Mouse (Mus musculus) c-Kit-positive CD71-positive TER-119-positive erythroid progenitor cells, embryonic 14.5 days (primary cell): Measurements from ENCODE around the gene Arhgap20.

Source experiments
- DNase-seq: peaks from one replicate; pipeline ENCODE4 v3.0.0-alpha.2; 2013; ENCODE audit warnings: low spot score

The Arhgap20 gene

GRCm38 (mm10) chr9:51764921-51765416 is at the start of gene Arhgap20:
Gene Arhgap20 (plus strand): TSS chr9:51765337.
- DNase-seq = peak; percentile 28

DNA sequence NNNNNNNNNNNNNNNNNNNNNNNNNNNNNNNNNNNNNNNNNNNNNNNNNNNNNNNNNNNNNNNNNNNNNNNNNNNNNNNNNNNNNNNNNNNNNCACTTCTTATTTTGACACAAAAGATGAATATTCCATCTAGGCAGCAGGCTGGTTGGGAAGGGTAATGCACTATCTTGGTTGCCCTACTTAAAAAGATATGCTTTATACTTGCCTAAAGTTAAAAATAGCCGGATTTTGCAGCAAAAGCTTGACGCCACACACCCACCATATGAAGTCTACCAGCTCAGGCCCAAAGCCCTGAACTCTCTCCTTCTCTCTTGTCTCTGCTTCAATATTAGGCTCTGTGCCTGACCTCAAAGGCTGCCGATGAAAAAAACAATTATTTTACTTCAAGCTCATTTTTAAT is 46.3 kb upstream of the Arhgap20 start:
- no peak for DNase-seq

- DNase-seq = no peak
Observed at GRCm38 (mm10) chr9:51727960-51728359, 37.2 kb upstream of the Arhgap20 start.

DNA sequence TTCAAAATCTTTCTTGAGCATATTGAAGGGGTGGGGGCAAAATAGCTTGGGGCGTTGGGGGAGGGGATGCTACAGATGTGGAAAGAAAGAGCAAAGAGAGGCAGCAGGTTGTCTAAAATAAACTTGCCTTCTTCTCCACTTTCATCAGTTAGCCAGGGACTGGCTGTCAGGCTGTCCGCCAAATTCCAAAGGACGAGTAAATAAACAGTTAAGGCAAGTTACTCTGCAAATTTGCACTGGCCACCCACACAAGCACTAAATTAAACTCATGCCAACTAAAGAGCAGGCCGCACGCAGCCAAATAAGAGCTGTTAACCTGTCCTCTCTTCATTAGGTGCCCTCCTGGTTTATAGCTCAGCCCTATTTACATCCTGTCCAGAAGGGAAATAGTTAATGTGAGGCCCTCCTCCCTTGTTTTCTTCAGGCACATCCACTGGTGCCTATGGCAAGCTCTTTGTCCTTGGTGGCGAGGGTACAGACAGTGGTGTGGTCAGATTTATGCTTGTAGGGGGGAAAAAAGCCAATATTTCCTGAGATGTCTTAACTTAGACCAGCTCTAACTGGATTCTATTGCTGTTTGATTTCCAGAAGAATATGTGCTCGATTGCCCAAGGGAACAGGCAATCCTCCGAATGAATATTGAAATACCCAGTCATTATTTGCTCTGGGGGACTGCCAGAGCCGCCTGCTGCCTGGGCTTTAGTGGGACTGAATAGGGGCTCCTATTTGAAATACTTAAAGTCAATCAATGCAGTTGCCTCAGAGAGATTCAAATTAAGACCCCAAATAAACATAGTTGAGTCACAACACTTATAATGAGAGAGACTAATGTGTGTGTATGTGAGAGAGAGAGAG is 29.7 kb upstream of the Arhgap20 start:
- no peak for DNase-seq

DNA sequence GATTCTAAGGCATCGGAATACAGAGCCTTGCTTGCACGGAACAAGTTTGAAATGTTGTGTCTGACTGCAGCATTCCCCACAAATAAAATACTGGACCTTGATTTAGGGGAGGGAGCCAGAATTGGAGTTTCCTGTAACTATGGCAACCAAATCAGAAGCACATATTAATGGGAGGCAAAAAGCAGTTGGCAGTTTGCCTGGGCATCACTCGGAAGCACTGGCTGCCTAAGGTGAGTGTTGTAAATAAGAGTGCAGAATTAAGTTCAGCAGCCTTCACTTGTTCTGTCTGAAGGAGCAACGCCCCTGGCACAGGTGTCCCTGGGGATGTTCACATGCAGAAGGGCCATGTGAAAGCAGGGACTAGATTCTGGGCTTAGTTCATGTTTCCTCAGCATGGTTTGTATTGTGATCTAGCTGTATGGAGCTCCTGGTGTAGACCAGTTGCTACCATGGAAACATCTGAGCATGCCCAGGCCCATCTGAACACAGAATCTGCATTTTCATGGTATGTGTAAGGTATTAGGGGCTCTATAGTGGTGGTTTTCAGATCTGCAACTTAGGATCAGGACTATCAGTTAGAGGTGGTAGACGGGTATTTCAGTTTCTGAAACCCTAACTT is 28.3 kb upstream of the Arhgap20 start:
- no peak for DNase-seq

DNA sequence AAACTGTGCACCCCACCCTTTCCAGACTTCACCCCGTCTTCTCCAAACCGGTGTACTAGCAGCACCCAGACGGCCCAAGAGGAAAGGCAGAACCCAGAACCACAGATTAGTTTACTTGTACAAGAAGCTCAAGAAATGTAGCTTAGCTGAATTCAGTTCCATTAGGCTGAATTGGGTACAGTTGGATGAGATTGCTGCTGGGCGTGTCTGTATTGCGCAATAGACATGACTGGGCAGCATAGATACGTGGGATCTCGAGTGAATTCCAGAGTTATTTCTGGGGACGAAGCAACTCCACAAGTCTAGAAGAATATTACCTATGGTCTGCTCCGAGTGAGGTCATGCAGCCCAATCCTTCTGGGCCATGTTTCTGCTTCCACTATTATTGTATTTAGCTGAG is 26.8 kb upstream of the Arhgap20 start:
- no peak for DNase-seq

- no peak for DNase-seq
Observed at GRCm38 (mm10) chr9:51739826-51740225, 25.3 kb upstream of the Arhgap20 start.

GRCm38 (mm10) chr9:51750144-51750543 is 15.0 kb upstream of the Arhgap20 start:
- DNase-seq = no peak

DNA sequence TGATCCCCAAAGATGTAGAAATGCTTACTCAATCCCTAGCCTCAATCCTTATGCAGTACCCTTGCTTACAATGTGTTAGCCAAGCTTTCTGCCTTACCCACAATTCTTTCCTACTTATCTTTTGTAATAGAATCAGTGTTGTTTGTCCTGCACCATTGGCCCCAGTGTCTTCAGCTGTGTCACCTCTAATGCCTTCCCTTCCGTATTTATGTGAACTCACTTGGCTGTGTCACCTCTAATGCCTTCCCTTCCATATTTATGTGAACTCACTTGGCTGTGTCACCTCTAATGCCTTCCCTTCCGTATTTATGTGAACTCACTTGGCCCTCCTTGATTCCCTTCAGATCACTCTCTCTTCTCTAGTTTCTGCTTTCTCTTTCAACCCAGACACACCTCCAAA is 4.1 kb upstream of the Arhgap20 start:
- DNase-seq = no peak

- no peak for DNase-seq
Observed at GRCm38 (mm10) chr9:51764041-51764875, 879 bp upstream of the Arhgap20 start.

DNA sequence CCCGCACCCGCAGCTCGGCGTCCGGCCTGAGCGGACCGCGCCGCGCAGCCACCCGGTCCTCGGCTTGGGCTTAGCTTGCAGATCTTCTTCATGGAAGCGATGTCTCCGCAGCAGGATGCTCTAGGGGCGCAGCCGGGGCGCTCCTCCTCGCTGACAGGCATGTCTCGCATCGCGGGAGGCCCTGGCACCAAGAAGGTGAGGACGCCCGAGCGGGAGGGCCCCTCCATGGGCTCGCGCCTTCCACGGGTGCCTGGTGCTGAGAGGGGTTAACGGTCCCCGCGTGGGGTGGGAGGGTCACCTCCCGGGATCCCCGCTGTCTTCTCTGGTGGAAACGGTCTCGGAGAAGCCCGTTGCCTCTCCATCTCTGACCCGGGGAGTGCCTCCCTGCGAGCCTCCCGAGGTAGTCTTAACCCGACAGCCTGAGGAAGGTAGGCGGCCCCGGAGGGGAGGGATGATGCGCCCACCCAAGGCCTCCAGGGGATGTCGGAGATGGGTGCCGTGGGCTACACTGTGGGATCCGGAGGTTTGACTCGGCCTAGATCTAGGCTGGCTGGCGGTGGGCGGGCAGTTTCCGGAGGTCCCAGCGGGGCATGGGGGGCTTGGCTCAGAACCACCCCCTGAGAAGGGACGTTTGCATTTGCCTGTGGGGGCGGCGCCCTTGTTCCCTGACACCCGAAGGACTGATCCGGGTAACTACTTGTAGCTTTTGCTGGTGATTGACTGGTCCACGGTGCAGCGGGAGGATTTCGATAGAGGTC is 459 bp downstream of the Arhgap20 start:
- DNase-seq = no peak

DNA sequence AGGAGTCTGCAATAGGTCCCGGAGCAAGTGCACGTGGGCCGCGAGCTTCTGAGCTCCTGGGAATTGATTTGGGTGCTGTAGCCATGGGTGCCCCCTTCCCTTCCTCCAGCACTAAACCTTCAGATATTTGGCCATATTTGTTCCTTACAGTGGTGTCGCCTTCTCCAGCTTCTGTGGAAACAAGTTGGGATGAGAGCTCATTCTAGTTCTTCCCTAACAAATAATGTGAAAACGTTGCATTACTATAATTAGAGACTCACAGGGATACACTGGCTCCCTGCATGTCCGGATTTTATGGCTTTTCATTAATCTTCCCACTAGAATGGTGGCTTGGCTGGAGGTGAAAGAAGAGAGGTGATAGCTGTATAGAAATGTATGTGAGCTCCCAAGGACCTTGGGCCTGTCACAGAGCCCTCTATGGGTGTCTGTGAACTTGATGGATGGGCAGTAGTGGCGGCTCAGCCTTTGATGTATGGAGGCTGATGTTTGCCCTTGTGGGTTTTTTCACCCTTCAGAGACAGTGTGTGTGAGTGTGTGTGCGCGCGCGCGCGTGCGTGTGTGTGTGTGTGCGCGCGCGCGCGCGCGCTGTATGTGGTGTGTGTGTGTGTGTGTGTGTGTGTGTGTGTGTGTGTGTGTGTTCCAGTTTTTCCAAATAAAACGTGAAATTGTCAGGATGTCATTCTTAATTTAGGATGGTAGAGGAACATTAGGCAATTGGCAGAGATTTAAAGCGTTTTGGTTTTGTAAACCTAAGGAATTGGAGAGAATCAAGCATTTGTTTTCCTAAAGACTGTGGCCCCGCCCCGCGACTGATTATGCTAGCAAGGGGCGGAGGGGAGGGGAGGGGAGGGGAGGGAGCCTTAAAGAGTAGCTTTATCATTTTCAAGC is 1.3 kb downstream of the Arhgap20 start:
- DNase-seq = no peak

DNA sequence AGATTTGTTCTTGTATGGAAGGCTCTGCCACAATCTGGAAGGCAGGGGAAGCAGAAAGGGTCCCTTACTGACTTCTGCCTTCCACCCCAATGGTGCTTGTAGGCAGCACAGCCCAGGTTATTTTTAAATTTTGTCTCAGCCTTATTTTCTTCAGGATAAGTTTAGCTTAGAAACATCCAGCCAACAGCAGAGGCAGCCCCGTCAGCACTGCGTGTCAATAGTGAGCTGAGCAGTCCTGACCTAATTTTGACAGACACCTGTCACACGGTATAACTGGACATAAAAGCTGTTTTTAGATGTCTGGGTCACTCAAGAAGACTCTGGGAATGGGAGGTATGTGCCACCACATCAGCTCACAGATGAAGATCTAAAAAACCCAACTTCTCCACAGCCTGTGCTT is 9.1 kb downstream of the Arhgap20 start:
- no peak for DNase-seq

GRCm38 (mm10) chr9:51776459-51776858 is 11.3 kb downstream of the Arhgap20 start:
- no peak for DNase-seq

GRCm38 (mm10) chr9:51777180-51777579 is 12.0 kb downstream of the Arhgap20 start:
- DNase-seq = no peak

- DNase-seq = no peak
Observed at GRCm38 (mm10) chr9:51779232-51779631, 14.1 kb downstream of the Arhgap20 start.

DNA sequence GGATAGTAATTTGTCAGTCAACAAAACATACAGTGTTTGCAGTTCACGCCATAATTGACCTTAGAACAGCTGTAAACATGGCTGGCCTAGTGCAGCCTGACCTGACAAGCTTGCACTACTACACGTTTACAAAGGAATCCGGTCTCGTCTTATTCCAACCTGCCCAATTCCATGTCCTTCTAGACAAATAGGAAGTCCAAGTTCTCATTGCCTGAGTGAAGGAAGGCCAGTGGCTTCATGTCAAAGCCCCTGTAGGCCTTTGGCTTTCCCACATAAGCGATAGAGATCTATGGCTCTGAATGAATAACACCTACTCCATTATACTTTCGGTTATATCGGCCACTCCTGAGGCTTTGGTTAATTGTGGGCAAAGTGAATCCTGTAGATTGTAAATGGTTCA is 16.0 kb downstream of the Arhgap20 start:
- DNase-seq = no peak

- DNase-seq = no peak
Observed at GRCm38 (mm10) chr9:51787380-51787779, 22.2 kb downstream of the Arhgap20 start.

GRCm38 (mm10) chr9:51788466-51788865 is 23.3 kb downstream of the Arhgap20 start:
- DNase-seq = no peak

- DNase-seq = no peak
Observed at GRCm38 (mm10) chr9:51795206-51795605, 30.1 kb downstream of the Arhgap20 start.

- no peak for DNase-seq
Observed at GRCm38 (mm10) chr9:51798251-51798650, 33.1 kb downstream of the Arhgap20 start.
